ENCODE assay signal across 8 mouse cellular contexts in the genomic region with DNA sequence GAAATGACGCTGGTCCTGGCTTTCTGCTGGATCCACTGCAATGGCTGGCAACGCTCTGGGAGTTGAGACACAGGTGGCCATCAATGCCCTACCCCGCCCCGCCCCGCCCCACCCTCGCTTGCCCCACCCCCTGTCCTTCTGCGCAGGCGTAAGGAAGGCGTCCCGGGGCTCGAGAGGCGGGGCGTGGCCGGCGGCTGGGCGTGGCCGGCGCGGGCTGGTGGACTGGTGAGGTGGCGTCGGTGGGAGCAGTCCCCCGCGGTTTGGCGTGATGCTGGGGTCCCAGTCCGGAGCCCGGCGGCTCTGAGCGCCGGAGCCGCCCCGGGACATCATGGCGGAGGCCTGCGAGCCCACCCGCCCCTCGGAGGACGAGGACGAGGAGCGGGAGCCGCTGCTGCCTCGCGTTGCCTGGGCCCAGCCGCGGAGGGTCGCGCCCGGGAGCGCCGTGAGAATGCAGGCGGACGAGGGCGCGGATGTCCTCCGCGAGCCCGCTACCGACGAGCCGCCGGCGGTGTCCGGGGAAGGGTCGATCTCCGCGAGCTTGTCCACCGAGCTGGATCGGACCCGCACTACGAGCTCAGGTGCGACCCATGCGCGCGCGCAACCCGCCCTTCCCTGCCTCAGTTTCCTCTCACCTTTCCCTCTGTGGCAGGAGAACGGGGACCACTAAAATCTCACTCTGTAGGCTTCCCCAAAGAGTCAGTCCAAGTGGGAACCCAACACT. TPM values are rescaled to one million over a fixed set of nuclear protein-coding genes. Genes with fewer than 3 reads are reported as not detected.
DNase-seq lines count a peak whose midpoint lies in the region; ATAC-seq and TF ChIP-seq lines count a peak whose summit lies in the region.

A gene (plus strand): TSS at position 184 of the 721 bp plus-strand sequence.

- DNase-seq in brain, adult 2 months (ENCODE audit: low read depth, low spot score) = peak; percentile 52
- DNase-seq in kidney, postnatal 14 days = peak; percentile 89
- DNase-seq in neural tube, embryonic 11.5 days (ENCODE audit: low spot score) = peak; percentile 88

- H3K9ac ChIP-seq in heart, embryonic 14.5 days (ENCODE audit: low read length) = peak within 1 kb of the TSS; percentile 89
- peak within 1 kb of the TSS; percentile 94 for H3K9ac ChIP-seq in liver, embryonic 15.5 days
- peak within 1 kb of the TSS; percentile 68 for H3K9ac ChIP-seq in neural tube, embryonic 11.5 days (ENCODE audit: low read length)
- H3K9ac ChIP-seq in stomach, embryonic 16.5 days (ENCODE audit: low read length) = peak within 1 kb of the TSS; percentile 93

- no peak for TF ChIP-seq CTCF in C2C12 (IDR thresholded peaks at IDR 0.05; ENCODE audit: control insufficient read depth, insufficient read depth, insufficient read length)

- H3K9me3 ChIP-seq in heart, embryonic 14.5 days (ENCODE audit: control insufficient read depth, low read length) = no peaks in the 10 kb centered on the region
- no peaks in the 10 kb centered on the region for H3K9me3 ChIP-seq in liver, embryonic 15.5 days (replicated peaks)
- H3K9me3 ChIP-seq in neural tube, embryonic 11.5 days (ENCODE audit: control insufficient read depth, low read length) = no peaks in the 10 kb centered on the region
- H3K9me3 ChIP-seq in stomach, embryonic 16.5 days (replicated peaks; ENCODE audit: control insufficient read depth, low read length) = no peaks in the 10 kb centered on the region

- peak within 1 kb of the TSS; percentile 84 to 85 for H3K27ac ChIP-seq in heart, embryonic 14.5 days (replicated peaks in 1 of 2; ENCODE audit: control insufficient read depth in 1 of 2, insufficient read depth in 1 of 2, low read depth in 2 of 2, low read length in 2 of 2)
- H3K27ac ChIP-seq in liver, embryonic 15.5 days (replicated peaks) = peak within 1 kb of the TSS; percentile 92
- no peak within 1 kb of the TSS for H3K27ac ChIP-seq in neural tube, embryonic 11.5 days (ENCODE audit: low read depth, low read length)
- peak within 1 kb of the TSS; percentile 92 for H3K27ac ChIP-seq in stomach, embryonic 16.5 days (ENCODE audit: low read length)

- H3K79me2 ChIP-seq in C2C12 (ENCODE audit: control insufficient read depth, insufficient read depth) = peaks cover 44% of the 10 kb centered on the region

- H3K36me3 ChIP-seq in C2C12 (ENCODE audit: control insufficient read depth, insufficient read depth) = no peaks in the 10 kb centered on the region
- H3K36me3 ChIP-seq in heart, embryonic 14.5 days (ENCODE audit: control insufficient read depth, insufficient read depth, low read length) = no peaks in the 10 kb centered on the region
- H3K36me3 ChIP-seq in liver, embryonic 15.5 days (replicated peaks) = no peaks in the 10 kb centered on the region
- no peaks in the 10 kb centered on the region for H3K36me3 ChIP-seq in neural tube, embryonic 11.5 days (ENCODE audit: control insufficient read depth, insufficient read depth, low read length)
- no peaks in the 10 kb centered on the region for H3K36me3 ChIP-seq in stomach, embryonic 16.5 days (ENCODE audit: control insufficient read depth, insufficient read depth, low read length)

- peaks cover 34% of the 10 kb centered on the region for H3K79me3 ChIP-seq in C2C12 (ENCODE audit: low read depth)

- ATAC-seq in erythroid progenitor cell, adult 5-6 weeks (replicated peaks; ENCODE audit: low FRiP score, poor library complexity, severe bottlenecking) = peak; percentile 85
- peak; percentile 83 for ATAC-seq in heart, embryonic 14.5 days (ENCODE audit: insufficient number of reproducible peaks, insufficient read depth, low FRiP score, low read depth)
- ATAC-seq in liver, embryonic 15.5 days (ENCODE audit: insufficient read depth) = peak; percentile 95
- peak; percentile 91 for ATAC-seq in neural tube, embryonic 11.5 days (ENCODE audit: insufficient read depth, low FRiP score, low TSS enrichment)
- peak; percentile 95 for ATAC-seq in stomach, embryonic 16.5 days (ENCODE audit: insufficient read depth, low FRiP score)

- peak within 1 kb of the TSS; percentile 61 for H3ac ChIP-seq in C2C12 (ENCODE audit: control insufficient read depth, insufficient read length, low read depth)

- peaks cover 0 to 8% of the 10 kb centered on the region in 2 experiments; a peak in 2 of 4 replicates for H3K4me1 ChIP-seq in heart, embryonic 14.5 days (ENCODE audit: control insufficient read depth in 2 of 2, insufficient read depth in 2 of 2, low read length in 2 of 2)
- peaks cover 25% of the 10 kb centered on the region for H3K4me1 ChIP-seq in liver, embryonic 15.5 days (replicated peaks)
- no peaks in the 10 kb centered on the region for H3K4me1 ChIP-seq in neural tube, embryonic 11.5 days (ENCODE audit: control insufficient read depth, insufficient read depth, low read length)
- H3K4me1 ChIP-seq in stomach, embryonic 16.5 days (ENCODE audit: control insufficient read depth, insufficient read depth, low read length) = peaks cover 11% of the 10 kb centered on the region

- peak within 1 kb of the TSS; percentile 68 for H3K4me2 ChIP-seq in heart, embryonic 14.5 days (ENCODE audit: low read length)
- peak within 1 kb of the TSS; percentile 85 for H3K4me2 ChIP-seq in liver, embryonic 15.5 days
- peak within 1 kb of the TSS; percentile 38 for H3K4me2 ChIP-seq in neural tube, embryonic 11.5 days (ENCODE audit: low read depth)
- peak within 1 kb of the TSS; percentile 54 for H3K4me2 ChIP-seq in stomach, embryonic 16.5 days (ENCODE audit: low read depth, low read length)

- no peaks in the 10 kb centered on the region for H3K27me3 ChIP-seq in C2C12 (ENCODE audit: control insufficient read depth, insufficient read depth, insufficient read length)
- H3K27me3 ChIP-seq in heart, embryonic 14.5 days (ENCODE audit: control insufficient read depth, insufficient read depth, low read length) = no peaks in the 10 kb centered on the region
- peaks cover 4% of the 10 kb centered on the region for H3K27me3 ChIP-seq in liver, embryonic 15.5 days
- no peaks in the 10 kb centered on the region for H3K27me3 ChIP-seq in neural tube, embryonic 11.5 days (ENCODE audit: control insufficient read depth, insufficient read depth, low read length)
- no peaks in the 10 kb centered on the region for H3K27me3 ChIP-seq in stomach, embryonic 16.5 days (ENCODE audit: control insufficient read depth, insufficient read depth, low read length)

- H3K4me3 ChIP-seq in C2C12 (ENCODE audit: insufficient read depth, poor library complexity, severe bottlenecking) = peak within 1 kb of the TSS; percentile 78
- peak within 1 kb of the TSS; percentile 86 to 100 for H3K4me3 ChIP-seq in heart, embryonic 14.5 days (ENCODE audit: control insufficient read depth in 1 of 2, insufficient read depth in 1 of 2, low read depth in 1 of 2, low read length in 2 of 2)
- H3K4me3 ChIP-seq in liver, embryonic 15.5 days (replicated peaks) = peak within 1 kb of the TSS; percentile 97
- peak within 1 kb of the TSS; percentile 66 for H3K4me3 ChIP-seq in neural tube, embryonic 11.5 days (ENCODE audit: low read depth, low read length)
- H3K4me3 ChIP-seq in stomach, embryonic 16.5 days (replicated peaks; ENCODE audit: low read length) = peak within 1 kb of the TSS; percentile 90

- under 1% methylated on average over 67 of the region's 75 CpGs for WGBS in heart, embryonic 14.5 days
- under 1% methylated on average over 73 of the region's 75 CpGs for WGBS in liver, embryonic 15.5 days (ENCODE audit: insufficient replicate concordance)
- under 1% methylated on average over 56 of the region's 75 CpGs for WGBS in neural tube, embryonic 11.5 days
- under 1% methylated on average over 70 of the region's 75 CpGs for WGBS in stomach, embryonic 16.5 days

TF ChIP-seq in C2C12, 6 proteins besides CTCF, POLR2A, EP300 and RAD21:
- no peak for TF ChIP-seq USF1 (IDR thresholded peaks at IDR 0.05; ENCODE audit: low read depth)
- TF ChIP-seq MAX (IDR thresholded peaks at IDR 0.05) = no peak
- no peak for TF ChIP-seq MYOG (IDR thresholded peaks at IDR 0.05; ENCODE audit: control insufficient read depth, extremely low read depth, insufficient read length)
- TF ChIP-seq CEBPB (IDR thresholded peaks at IDR 0.05; ENCODE audit: low read depth) = no peak
- no peak for TF ChIP-seq MYOD1 (IDR thresholded peaks at IDR 0.05; ENCODE audit: control insufficient read depth, insufficient read length, low read depth)
- no peak for TF ChIP-seq FOSL1 (IDR thresholded peaks at IDR 0.05; ENCODE audit: insufficient read depth, low read length, poor library complexity, severe bottlenecking)

RNA-seq across cellular contexts. Expression of the gene that starts here (rescaled TPM):
- 17.2 TPM for polyA plus RNA-seq in C2C12 (2012; fragmentation: generic; extraction: Trizol)
- 68.3 and 81.1 TPM in 2 replicates for total RNA-seq in erythroid progenitor cell, adult 5-6 weeks (2015; ENCODE audit: low replicate concordance)
- 80.4 and 123 TPM in 2 replicates for total RNA-seq in erythroid progenitor cell, adult 5-6 weeks (2017; ENCODE audit: low replicate concordance)
- 8.2 and 9.5 TPM in 2 replicates for polyA plus RNA-seq in heart, embryonic 14.5 days (2014; fragmentation: Nextera tagmentation; extraction: Ambion mirVana)
- 16.3 and 17.3 TPM in 2 replicates for polyA plus RNA-seq in liver, embryonic 15.5 days (2015; fragmentation: Nextera tagmentation; extraction: Ambion mirVana)
- 22.4 and 24.5 TPM in 2 replicates for polyA plus RNA-seq in neural tube, embryonic 11.5 days (2014; fragmentation: Nextera tagmentation; extraction: Ambion mirVana)
- polyA plus RNA-seq in stomach, embryonic 16.5 days (2015; fragmentation: Nextera tagmentation; extraction: Ambion mirVana) = 20.5 and 22.5 TPM in 2 replicates
